Mouse (Mus musculus): ENCODE data around the gene Gm10974.

GRCm38 (mm10) chr7:66386411-66386810 is 20.7 kb downstream of the Gm10974 start:
- TF ChIP-seq GATA1 (IDR thresholded peaks at IDR 0.05; ENCODE audit: borderline replicate concordance, low read length) (no peak), FLI1 (IDR thresholded peaks at IDR 0.05; ENCODE audit: low read length) (no peak)
